Mouse (Mus musculus) frontal cortex, adult (tissue): Measurements from ENCODE around the gene Slc38a3.

Source experiments
- ATAC-seq: cut with Nextera tagmentation; 2 replicates; pipeline ENCODE4 v1.9.2; 2017; ENCODE audit warnings: mild to moderate bottlenecking, moderate library complexity, mixed read lengths; ENCODE audit not compliant: low TSS enrichment

The Slc38a3 gene

DNA sequence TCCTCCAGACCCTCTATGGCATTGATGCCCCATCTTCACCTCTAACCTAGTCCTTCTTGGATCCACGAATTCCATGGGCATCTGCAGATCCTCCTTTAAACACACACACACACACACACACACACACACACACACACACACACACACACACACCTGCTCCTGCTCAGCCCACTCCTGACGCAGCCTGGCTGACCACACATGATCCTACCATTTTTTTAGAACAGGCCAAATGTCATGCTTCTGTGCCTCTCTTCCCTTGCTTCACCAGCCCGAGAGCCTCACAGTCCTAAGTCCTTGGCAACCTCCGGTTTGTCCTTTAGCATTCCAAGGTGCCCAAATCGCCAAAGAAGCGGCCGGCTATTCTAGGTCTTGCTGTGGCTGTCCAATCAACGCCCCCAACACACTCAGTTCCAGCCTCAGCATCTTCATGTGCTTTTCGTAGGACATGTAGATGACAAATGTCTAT is at the start of gene Slc38a3:
Slc38a3 (minus strand) TSS at position 51 of the 466 bp plus-strand sequence.
- ATAC-seq, result no peak

- ATAC-seq, result no peak
These were observed 47.6 kb upstream of the Slc38a3 start for GRCm38 (mm10) chr9:107716951-107717350.

GRCm38 (mm10) chr9:107715632-107716031 is 46.3 kb upstream of the Slc38a3 start:
- ATAC-seq, result no peak

GRCm38 (mm10) chr9:107714221-107714952 is 45.1 kb upstream of the Slc38a3 start:
- ATAC-seq, result no peak

DNA sequence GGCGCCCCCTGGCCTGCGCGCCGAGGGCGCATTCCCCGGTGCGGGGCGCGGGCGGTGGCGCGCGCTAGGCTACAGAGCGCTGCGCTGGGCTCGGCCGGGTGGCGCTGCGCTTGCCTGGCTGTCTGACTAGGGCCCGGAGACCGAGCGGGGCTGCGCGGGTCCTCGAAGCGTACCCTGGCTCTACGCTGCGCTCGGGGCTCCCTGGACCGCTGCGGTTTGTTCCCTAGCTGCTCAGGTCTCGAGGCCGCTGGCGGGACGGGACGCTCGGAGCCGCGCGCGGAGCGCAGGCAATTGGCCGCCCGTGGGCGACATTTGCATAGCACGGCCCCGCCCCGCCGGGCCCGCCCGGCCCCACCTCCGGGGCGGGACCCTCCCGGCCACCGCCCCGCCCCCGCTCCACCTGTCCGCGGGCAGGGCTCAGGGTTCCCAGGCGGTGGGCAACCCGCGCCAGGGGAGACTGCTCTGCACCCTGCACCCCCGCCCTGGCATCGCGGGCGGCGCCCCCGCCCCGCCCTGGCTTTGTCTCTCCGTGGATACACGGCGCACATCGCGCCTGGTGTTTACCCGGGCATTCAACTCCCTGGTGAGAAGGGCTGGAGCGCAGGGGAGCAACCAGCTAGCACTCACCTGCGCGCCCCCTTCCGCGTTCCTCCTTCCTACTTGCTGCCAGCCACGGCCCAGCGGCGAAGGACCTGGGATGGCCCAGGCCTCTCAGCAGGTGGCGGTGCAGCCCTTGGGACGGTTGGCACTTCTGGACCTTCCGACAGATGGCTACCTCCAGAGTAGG is 40.6 kb upstream of the Slc38a3 start, which contains the start of gene Sema3f:
Sema3f (minus strand) TSS at position 779 of the 787 bp plus-strand sequence.
- peak; percentile 46 for ATAC-seq

DNA sequence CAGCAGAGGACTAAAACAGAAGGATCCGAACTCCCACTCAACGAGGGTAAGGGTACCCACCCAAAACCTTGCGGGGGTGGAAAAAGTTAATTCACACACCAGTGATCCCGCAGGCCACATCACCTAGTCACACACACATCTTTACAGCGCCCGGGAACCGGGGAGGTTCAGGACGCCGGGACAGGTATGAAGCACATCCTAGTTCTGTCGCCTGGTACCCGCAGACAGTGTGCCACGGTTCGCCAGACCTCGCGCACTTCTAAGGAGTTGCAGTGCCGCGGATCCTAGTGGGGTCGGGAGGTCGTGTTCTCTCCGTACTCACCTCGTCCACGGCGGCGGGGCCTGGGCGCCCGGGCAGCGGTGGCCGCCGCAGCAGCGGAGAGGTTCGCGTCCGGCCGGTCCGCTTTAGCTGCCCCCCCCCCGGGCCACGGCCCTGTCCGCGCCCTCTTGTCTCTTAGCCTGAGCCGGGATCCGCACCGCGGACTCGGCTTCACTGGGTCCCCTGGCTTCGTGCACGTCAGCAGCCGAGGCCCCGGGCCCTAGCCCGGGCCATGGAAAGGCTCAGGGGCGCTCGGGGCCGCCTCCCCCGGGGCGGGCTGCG is 39.9 kb upstream of the Slc38a3 start:
- no peak for ATAC-seq

GRCm38 (mm10) chr9:107708439-107709095 is 39.2 kb upstream of the Slc38a3 start:
- ATAC-seq, result 0 out of 2 replicates have a peak, but pooled peaks have one; percentile 4

- ATAC-seq, result peak; percentile 32
These were observed 38.5 kb upstream of the Slc38a3 start for GRCm38 (mm10) chr9:107707701-107708438.

GRCm38 (mm10) chr9:107706781-107707211 is 37.5 kb upstream of the Slc38a3 start:
- no peak for ATAC-seq

DNA sequence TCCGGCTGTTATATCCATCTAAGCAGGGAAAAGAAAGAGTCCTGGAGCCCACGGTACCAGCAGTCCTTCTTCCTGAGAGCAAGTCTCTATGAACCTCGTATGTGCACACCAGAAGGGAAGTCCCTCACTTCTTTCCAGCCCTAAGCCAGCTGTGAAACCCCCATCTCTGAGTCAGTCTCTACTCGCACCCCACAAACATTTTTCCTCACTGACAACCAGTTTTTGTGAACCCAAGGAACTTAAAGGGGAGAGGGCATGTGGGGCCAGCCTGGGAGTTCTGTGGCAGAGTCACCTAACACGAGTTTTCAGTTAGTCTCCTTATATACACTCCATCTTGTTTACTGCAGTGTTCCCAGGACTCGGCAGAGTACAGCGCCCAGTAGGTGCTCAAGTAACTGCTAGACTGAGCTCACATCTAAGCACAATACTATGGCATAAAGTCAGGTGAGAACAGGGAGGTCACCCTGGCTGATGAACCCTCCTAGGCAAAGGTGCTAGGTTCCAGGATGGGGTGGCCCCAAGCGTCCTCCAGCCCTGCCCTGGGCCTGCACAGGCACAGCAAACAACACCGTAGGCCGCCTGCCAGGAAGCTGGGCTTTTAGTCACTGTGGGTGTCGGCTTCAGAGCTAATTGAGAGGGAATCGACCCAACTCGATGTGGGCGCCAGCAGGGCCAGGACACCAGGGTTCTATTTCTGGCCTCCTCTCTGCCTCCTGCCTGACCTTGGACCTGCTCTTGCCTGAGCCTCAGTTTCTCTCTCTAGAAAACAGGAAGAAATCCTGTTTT is 34.2 kb upstream of the Slc38a3 start:
- no peak for ATAC-seq

- ATAC-seq, result no peak
These were observed 33.4 kb upstream of the Slc38a3 start for GRCm38 (mm10) chr9:107702606-107703185.

GRCm38 (mm10) chr9:107701594-107701993 is 32.3 kb upstream of the Slc38a3 start:
- peak; percentile 68 for ATAC-seq

DNA sequence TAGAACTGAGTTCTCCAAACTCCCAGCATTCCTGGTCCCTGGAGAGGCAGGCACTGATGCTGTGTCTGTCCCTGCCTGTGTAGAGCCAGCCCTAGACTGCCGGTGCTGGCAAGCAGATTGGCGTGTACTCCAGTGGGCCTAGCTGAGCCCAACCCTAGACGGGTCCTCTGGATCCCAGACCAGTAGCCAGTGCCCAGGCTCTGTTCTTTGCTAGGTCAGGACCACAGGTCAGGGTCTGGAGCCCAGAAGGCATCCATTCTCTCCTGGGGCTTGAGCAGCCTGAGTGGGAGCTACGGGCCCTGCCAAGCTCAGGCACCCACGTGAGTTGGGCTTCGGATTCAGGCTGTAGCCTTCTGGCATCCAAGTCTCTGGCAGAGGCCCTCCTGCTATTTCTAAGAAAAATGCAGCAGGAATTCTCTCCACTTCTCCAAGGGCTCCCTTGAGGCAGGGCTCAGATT is 30.8 kb upstream of the Slc38a3 start:
- ATAC-seq, result peak; percentile 76

DNA sequence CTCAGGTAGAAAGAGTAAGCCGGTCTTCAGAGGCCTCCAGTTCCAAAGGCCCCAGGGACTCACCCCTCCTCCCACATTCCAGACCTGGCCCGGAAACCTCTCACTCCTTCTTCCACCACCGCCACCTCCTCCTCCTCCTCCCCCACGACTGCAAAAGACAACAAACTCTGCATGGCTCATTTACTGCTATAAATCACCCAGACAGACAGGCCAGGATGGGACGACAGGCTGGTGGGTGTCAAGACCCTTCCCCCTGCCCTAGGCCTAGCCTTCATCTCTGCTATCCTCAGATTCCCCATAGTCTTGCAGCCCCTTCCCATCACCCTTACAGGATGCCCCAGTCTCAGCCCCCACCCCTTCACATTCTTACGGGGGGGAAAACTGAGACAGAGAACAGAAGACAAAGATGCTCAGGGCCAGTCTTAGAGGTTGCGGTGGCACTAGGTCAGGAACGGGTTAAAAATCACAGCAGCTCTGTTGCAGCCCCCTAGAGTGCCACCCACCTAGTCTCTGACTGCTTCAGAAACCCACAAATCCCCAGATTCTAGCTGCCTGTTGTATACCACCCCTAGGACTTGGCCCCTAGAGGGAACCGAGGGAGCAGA is 30.1 kb upstream of the Slc38a3 start:
- ATAC-seq, result no peak

DNA sequence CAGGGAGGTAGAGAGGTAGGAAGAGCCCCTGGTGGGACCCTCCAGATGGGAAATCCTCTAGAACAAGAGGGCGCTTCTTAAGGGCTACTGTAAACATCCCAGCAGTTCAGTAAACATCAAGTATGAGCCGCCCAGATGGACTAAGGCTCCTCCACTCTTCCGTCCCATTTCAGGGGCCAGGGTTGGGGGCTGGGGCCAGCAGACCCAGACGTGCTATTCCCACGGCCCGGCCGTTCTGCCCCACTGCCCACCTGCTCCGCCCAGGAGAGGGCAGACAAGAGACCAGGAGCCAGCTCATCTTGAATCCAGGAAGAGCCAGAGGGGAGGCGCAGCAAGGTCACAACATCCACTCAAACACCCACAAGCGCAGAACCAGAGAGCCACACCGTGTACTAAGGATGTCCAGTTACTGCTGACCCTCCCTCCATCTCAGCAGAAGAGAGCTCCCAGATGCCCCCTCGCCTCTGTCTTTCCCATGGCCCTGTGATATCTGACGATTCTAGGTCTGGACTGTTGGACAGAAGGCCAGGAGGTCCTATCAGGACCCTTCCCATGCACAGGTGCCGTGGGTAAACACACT is 29.4 kb upstream of the Slc38a3 start:
- no peak for ATAC-seq

DNA sequence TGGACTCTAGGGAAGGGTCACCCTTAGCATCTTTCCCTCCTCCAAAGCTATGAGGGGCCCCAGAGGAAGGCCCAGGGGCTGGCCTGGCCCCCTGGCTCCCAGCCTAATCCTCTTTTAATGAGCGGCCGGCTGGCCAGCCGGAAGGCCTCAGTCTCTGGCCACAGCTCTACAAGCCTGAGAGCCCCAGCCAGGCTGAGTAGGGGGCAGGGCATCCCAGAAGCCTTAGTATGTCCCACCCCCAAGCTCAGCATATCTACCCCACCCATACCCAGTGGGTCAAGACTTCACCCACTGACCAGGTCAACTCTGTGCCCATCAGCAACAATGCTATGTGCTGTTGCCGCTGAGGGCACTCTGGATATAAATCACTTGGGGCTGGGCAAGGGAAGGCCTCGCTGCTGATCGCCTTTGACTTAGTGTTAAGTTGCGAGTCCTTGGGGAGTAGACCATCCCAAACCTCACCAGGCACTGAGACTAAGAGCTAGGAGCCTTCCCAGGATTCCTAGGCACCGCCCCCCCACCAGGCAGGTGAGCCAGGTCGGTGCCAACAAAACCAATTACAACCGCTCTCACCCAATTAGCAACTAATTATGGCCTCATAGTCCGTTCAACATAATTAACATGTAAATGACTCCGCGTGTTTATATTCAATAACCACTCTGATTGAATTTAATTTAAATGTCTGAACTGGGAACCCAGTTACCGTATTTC is 28.6 kb upstream of the Slc38a3 start:
- no peak for ATAC-seq

- no peak for ATAC-seq
These were observed 27.7 kb upstream of the Slc38a3 start for GRCm38 (mm10) chr9:107696845-107697610.

DNA sequence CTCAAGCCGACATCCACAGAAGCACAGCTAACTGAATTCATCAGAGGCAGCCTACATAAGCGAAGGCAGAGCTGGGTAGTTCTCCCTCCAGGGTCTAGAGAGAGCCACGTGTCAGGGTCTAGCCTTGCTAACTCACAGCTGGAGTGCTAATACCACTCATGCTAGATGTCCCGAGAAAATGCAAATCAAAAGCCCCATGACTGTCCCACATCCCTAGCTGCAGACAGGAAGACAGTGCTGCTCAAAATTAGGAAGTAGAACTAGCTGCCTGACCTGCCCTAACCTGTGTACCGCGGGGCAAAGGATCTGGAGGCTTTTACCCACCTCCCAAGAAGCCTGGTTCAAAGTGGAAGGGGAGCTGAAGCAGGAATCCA is 26.8 kb upstream of the Slc38a3 start:
- ATAC-seq, result no peak
